Mouse (Mus musculus) cerebellum, adult 2 months (tissue): ENCODE results near the gene Dlg4.

Experiments
- CTCF ChIP-seq: fragments of 200-500 bp; IDR thresholded peaks from 2 replicates; pipeline ENCODE4 v1.5.1; 2011; ENCODE audit warnings: low read depth, mild to moderate bottlenecking, control low read depth, low read length, moderate library complexity, borderline replicate concordance; ENCODE audit not compliant: insufficient read depth
- POLR2A ChIP-seq: fragments of 200-500 bp; IDR thresholded peaks from 2 replicates; pipeline ENCODE4 v1.6.1; 2011; ENCODE audit warnings: low read length, control low read depth, borderline replicate concordance; ENCODE audit not compliant: insufficient read depth

DNA sequence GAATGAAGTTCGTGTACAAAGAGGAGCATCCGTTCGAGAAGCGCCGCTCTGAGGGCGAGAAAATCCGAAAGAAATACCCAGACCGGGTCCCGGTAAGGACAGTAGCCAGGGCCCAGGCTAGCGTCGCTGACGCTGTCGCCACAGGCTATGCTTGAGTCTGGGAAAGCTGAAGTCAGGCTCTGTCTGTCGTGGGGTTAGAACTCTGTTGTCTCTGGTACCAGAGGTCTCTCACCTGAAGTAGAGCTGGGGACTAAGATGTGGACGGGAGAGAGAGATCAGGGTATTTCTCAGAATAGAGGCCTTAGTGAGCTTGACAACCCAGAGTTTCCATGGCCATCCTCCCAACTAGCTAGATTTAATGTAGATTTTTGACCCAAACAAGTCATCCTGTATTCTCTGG lies 25.0 kb upstream of the Dlg4 start:
- TF ChIP-seq POLR2A (no peak), CTCF (no peak)
